18 mouse cellular contexts compared by ENCODE assay signal in genomic region chr13:51419501-51419900, GRCm38 (mm10). TPM values are rescaled to one million over a fixed set of nuclear protein-coding genes. Genes with fewer than 3 reads are reported as not detected.
DNase-seq lines count a peak whose midpoint lies in the region; ATAC-seq and TF ChIP-seq lines count a peak whose summit lies in the region.
"Had no signal": no experiment of that assay in that cellular context is flagged by ENCODE, and none has a peak within 500 bp of the region (broad histone marks: within the 10 kb centered on the region; RNA-seq: fewer than 3 reads in every experiment).

No protein-coding gene starts in this region.

- no peaks in the 10 kb centered on the region for H3K27me3 ChIP-seq in hindbrain, embryonic 12.5 days
- H3K27me3 ChIP-seq in hindbrain, embryonic 16.5 days (replicated peaks; ENCODE audit: control insufficient read depth, insufficient read depth, low read length): no peaks in the 10 kb centered on the region
- H3K27me3 ChIP-seq in neural tube, embryonic 14.5 days (ENCODE audit: control insufficient read depth, insufficient read depth, low read length): no peaks in the 10 kb centered on the region
- no peaks in the 10 kb centered on the region for H3K27me3 ChIP-seq in neural tube, embryonic 15.5 days (replicated peaks)
- H3K27me3 ChIP-seq in ES-Bruce4 (ENCODE audit: control insufficient read depth, insufficient read depth, low read length, poor library complexity, severe bottlenecking): no peaks in the 10 kb centered on the region
- H3K27me3 ChIP-seq in stomach, postnatal 0 days (ENCODE audit: control insufficient read depth, insufficient read depth, low read length): no peaks in the 10 kb centered on the region
- H3K27me3 ChIP-seq: forebrain, embryonic 13.5 days; Patski had no signal

- H3K36me3 ChIP-seq in hindbrain, embryonic 12.5 days: peaks cover 7% of the 10 kb centered on the region; the same call in 1 of the 2 replicates
- no peaks in the 10 kb centered on the region; the same call in 1 of the 2 replicates for H3K36me3 ChIP-seq in hindbrain, embryonic 16.5 days (ENCODE audit: control insufficient read depth, insufficient read depth, low read length)
- H3K36me3 ChIP-seq in neural tube, embryonic 14.5 days (ENCODE audit: control insufficient read depth, insufficient read depth, low read length): no peaks in the 10 kb centered on the region
- H3K36me3 ChIP-seq in neural tube, embryonic 15.5 days: no peaks in the 10 kb centered on the region
- H3K36me3 ChIP-seq in ES-Bruce4 (ENCODE audit: control insufficient read depth, insufficient read depth, low read length, poor library complexity, severe bottlenecking): no peaks in the 10 kb centered on the region
- no peaks in the 10 kb centered on the region for H3K36me3 ChIP-seq in stomach, postnatal 0 days (ENCODE audit: control insufficient read depth, insufficient read depth, low read length)
- H3K36me3 ChIP-seq: G1E had no signal

- no peak for TF ChIP-seq POLR2A in ES-Bruce4 (IDR thresholded peaks at IDR 0.05; ENCODE audit: insufficient read depth, low read length)

- H3K4me2 ChIP-seq in hindbrain, embryonic 12.5 days (replicated peaks): no peak overlapping the region
- H3K4me2 ChIP-seq in hindbrain, embryonic 16.5 days (ENCODE audit: low read length): no peak overlapping the region
- H3K4me2 ChIP-seq in neural tube, embryonic 14.5 days (ENCODE audit: low read depth, low read length): no peak overlapping the region
- no peak overlapping the region for H3K4me2 ChIP-seq in neural tube, embryonic 15.5 days
- H3K4me2 ChIP-seq in stomach, postnatal 0 days (replicated peaks; ENCODE audit: low read depth): no peak overlapping the region

- peaks cover 20% of the 10 kb centered on the region for H3K4me1 ChIP-seq in hindbrain, embryonic 12.5 days
- H3K4me1 ChIP-seq in hindbrain, embryonic 16.5 days (ENCODE audit: control insufficient read depth, insufficient read depth, low read depth, low read length): peaks cover 15% of the 10 kb centered on the region
- H3K4me1 ChIP-seq in neural tube, embryonic 14.5 days (ENCODE audit: control insufficient read depth, insufficient read depth, low read length): peaks cover 10% of the 10 kb centered on the region
- peaks cover 27% of the 10 kb centered on the region for H3K4me1 ChIP-seq in neural tube, embryonic 15.5 days
- H3K4me1 ChIP-seq in ES-Bruce4 (ENCODE audit: control insufficient read depth, insufficient read depth, low read length): no peaks in the 10 kb centered on the region
- no peaks in the 10 kb centered on the region for H3K4me1 ChIP-seq in stomach, postnatal 0 days (replicated peaks; ENCODE audit: control insufficient read depth, insufficient read depth)

- no peak overlapping the region for H3K4me3 ChIP-seq in hindbrain, embryonic 12.5 days
- H3K4me3 ChIP-seq in hindbrain, embryonic 16.5 days (ENCODE audit: low read length): no peak overlapping the region
- H3K4me3 ChIP-seq in neural tube, embryonic 14.5 days (ENCODE audit: low read depth, low read length): no peak overlapping the region
- H3K4me3 ChIP-seq in neural tube, embryonic 15.5 days (replicated peaks): no peak overlapping the region
- H3K4me3 ChIP-seq in ES-Bruce4 (ENCODE audit: low read depth, low read length): peak overlapping the region; percentile 9; the same call in 1 of the 2 replicates
- H3K4me3 ChIP-seq in stomach, postnatal 0 days (ENCODE audit: low read depth, low read length): no peak overlapping the region
- H3K4me3 ChIP-seq: forebrain, embryonic 13.5 days had no signal

- no peak overlapping the region for H3K27ac ChIP-seq in hindbrain, embryonic 12.5 days
- H3K27ac ChIP-seq in hindbrain, embryonic 16.5 days (ENCODE audit: low read depth, low read length): no peak overlapping the region
- no peak overlapping the region for H3K27ac ChIP-seq in neural tube, embryonic 14.5 days (ENCODE audit: low read depth, low read length)
- H3K27ac ChIP-seq in neural tube, embryonic 15.5 days (replicated peaks): no peak overlapping the region
- H3K27ac ChIP-seq in ES-Bruce4 (ENCODE audit: insufficient read depth, low read length): no peak overlapping the region
- no peak overlapping the region for H3K27ac ChIP-seq in stomach, postnatal 0 days (replicated peaks)
- H3K27ac ChIP-seq: forebrain, embryonic 13.5 days; hindbrain, embryonic 13.5 days; hindbrain, postnatal 0 days had no signal

- no peak for DNase-seq in stomach, postnatal 0 days (ENCODE audit: low spot score)
- DNase-seq: adrenal gland, postnatal 10 days; adrenal gland, postnatal 36 days; cerebellum, adult 18-20 months; cerebellum, adult 9-10 months; gastrocnemius, postnatal 25 days had no signal

- 89% methylated on average over 15 of the region's 15 CpGs for WGBS in hindbrain, embryonic 12.5 days
- 90% methylated on average over 15 of the region's 15 CpGs for WGBS in hindbrain, embryonic 16.5 days
- WGBS in neural tube, embryonic 14.5 days: 92% methylated on average over 15 of the region's 15 CpGs
- 90% methylated on average over 15 of the region's 15 CpGs for WGBS in neural tube, embryonic 15.5 days
- 90% methylated on average over 15 of the region's 15 CpGs for WGBS in stomach, postnatal 0 days

- TF ChIP-seq CTCF in ES-Bruce4 (IDR thresholded peaks at IDR 0.05; ENCODE audit: low read depth, low read length): no peak
- TF ChIP-seq CTCF in stomach, postnatal 0 days (IDR thresholded peaks at IDR 0.05; ENCODE audit: low read depth): no peak

- H3K9ac ChIP-seq in hindbrain, embryonic 12.5 days: no peak overlapping the region
- H3K9ac ChIP-seq in hindbrain, embryonic 16.5 days (ENCODE audit: low read depth, low read length): no peak overlapping the region
- H3K9ac ChIP-seq in neural tube, embryonic 14.5 days (replicated peaks; ENCODE audit: low read depth, low read length): no peak overlapping the region
- H3K9ac ChIP-seq in neural tube, embryonic 15.5 days (replicated peaks): no peak overlapping the region
- H3K9ac ChIP-seq in ES-Bruce4 (ENCODE audit: low read depth, poor library complexity, severe bottlenecking): no peak overlapping the region
- no peak overlapping the region for H3K9ac ChIP-seq in stomach, postnatal 0 days (ENCODE audit: low read length)

- TF ChIP-seq EP300 in ES-Bruce4 (IDR thresholded peaks at IDR 0.05; ENCODE audit: insufficient read depth, low read depth, low read length): no peak
- TF ChIP-seq EP300 in stomach, postnatal 0 days (optimal IDR thresholded peaks at IDR 0.05): no peak

- 0 out of 2 replicates have a peak, but pooled peaks have one; percentile 7 for ATAC-seq in hindbrain, embryonic 12.5 days (ENCODE audit: low FRiP score)
- no peak for ATAC-seq in hindbrain, embryonic 16.5 days
- peak; percentile 2; the same call in 1 of the 2 replicates for ATAC-seq in neural tube, embryonic 14.5 days (ENCODE audit: low read depth)
- no peak for ATAC-seq in neural tube, embryonic 15.5 days (ENCODE audit: low FRiP score)
- no peak for ATAC-seq in stomach, postnatal 0 days (ENCODE audit: low FRiP score, low TSS enrichment)
- ATAC-seq: CD4-positive, CD25-positive, alpha-beta regulatory T cell, adult 4 months; inflammation-experienced regulatory T-cells, adult 6 months; Patski had no signal

- peaks cover 7% of the 10 kb centered on the region; the same call in 1 of the 2 replicates for H3K9me3 ChIP-seq in hindbrain, embryonic 12.5 days (replicated peaks)
- no peaks in the 10 kb centered on the region; the same call in 1 of the 2 replicates for H3K9me3 ChIP-seq in hindbrain, embryonic 16.5 days (ENCODE audit: control insufficient read depth, low read length)
- H3K9me3 ChIP-seq in neural tube, embryonic 14.5 days (ENCODE audit: control insufficient read depth, low read length): no peaks in the 10 kb centered on the region
- no peaks in the 10 kb centered on the region for H3K9me3 ChIP-seq in neural tube, embryonic 15.5 days (replicated peaks)
- H3K9me3 ChIP-seq in ES-Bruce4 (replicated peaks; ENCODE audit: control insufficient read depth, insufficient read depth, low read length, poor library complexity, severe bottlenecking): no peaks in the 10 kb centered on the region
- no peaks in the 10 kb centered on the region for H3K9me3 ChIP-seq in stomach, postnatal 0 days (ENCODE audit: control insufficient read depth, low read length)
- H3K9me3 ChIP-seq: forebrain, embryonic 13.5 days; hindbrain, embryonic 13.5 days had no signal

RNA-seq across cellular contexts. Expression of gene S1pr3, which starts 11.1 kb away (rescaled TPM):
- 56.8 and 64.5 TPM in 2 replicates for polyA plus RNA-seq in hindbrain, embryonic 12.5 days (2016; fragmentation: Nextera tagmentation; extraction: Ambion mirVana)
- polyA plus RNA-seq in hindbrain, embryonic 16.5 days (2015; fragmentation: Nextera tagmentation; extraction: Ambion mirVana): 15.0 and 17.1 TPM in 2 replicates
- 5.9 and 12.8 TPM in 2 replicates for polyA plus RNA-seq in neural tube, embryonic 14.5 days (2014; fragmentation: Nextera tagmentation; extraction: Ambion mirVana)
- polyA plus RNA-seq in neural tube, embryonic 15.5 days (2015; fragmentation: Nextera tagmentation; extraction: Ambion mirVana): 12.5 and 27.9 TPM in 2 replicates
- polyA plus RNA-seq in ES-Bruce4 (2011; ENCODE audit: insufficient read depth, insufficient read length, low read depth, missing spikeins): 0.88 and 0.97 TPM in 2 replicates
- 7.2 and 8.1 TPM in 2 replicates for polyA plus RNA-seq in stomach, postnatal 0 days (2015; fragmentation: Nextera tagmentation; extraction: Ambion mirVana)
- polyA plus RNA-seq: CD4-positive, CD25-positive, alpha-beta regulatory T cell, adult 4 months; G1E had no signal

Comparison
In these comparisons a context has a peak if more than half of its experiments do, and no peak if none do; other contexts are left out.
1. ATAC-seq: peak in hindbrain, embryonic 12.5 days (single experiment) and neural tube, embryonic 14.5 days (single experiment); none in hindbrain, embryonic 16.5 days (single experiment), neural tube, embryonic 15.5 days (single experiment) and stomach, postnatal 0 days (single experiment).